In genomic region chr14:47648706-47649630, GRCm38 (mm10) we compare ENCODE assay signal across 8 mouse cellular contexts. TPM values are rescaled to one million over a fixed set of nuclear protein-coding genes. Genes with fewer than 3 reads are reported as not detected.
DNase-seq lines count a peak whose midpoint lies in the region; ATAC-seq and TF ChIP-seq lines count a peak whose summit lies in the region.

No protein-coding gene starts in this region.

- H3K36me3 ChIP-seq in hindbrain, postnatal 0 days (ENCODE audit: insufficient read depth, low read length), result no peaks in the 10 kb centered on the region

- intact Hi-C loops in gastrocnemius, adult 2 months (cut with DNase I), result no loop called here

- no peaks in the 10 kb centered on the region for H3K9me3 ChIP-seq in hindbrain, postnatal 0 days (ENCODE audit: low read length)

- H3K27me3 ChIP-seq in hindbrain, postnatal 0 days (ENCODE audit: insufficient read depth, low read length), result no peaks in the 10 kb centered on the region

- H3K9ac ChIP-seq in hindbrain, postnatal 0 days (replicated peaks; ENCODE audit: low read length), result peak overlapping the region; percentile 98

- H3K27ac ChIP-seq in gastrocnemius, adult 2 months, result peak overlapping the region; percentile 98
- peak overlapping the region; percentile 88 for H3K27ac ChIP-seq in hindbrain, postnatal 0 days

- peak overlapping the region; percentile 79 for H3K4me2 ChIP-seq in hindbrain, postnatal 0 days (ENCODE audit: low read depth, low read length)

- ATAC-seq in hindbrain, postnatal 0 days, result peak; percentile 94
- ATAC-seq in megakaryocyte, adult 5-6 weeks (ENCODE audit: poor library complexity, severe bottlenecking), result peak; percentile 79

- DNase-seq in T-cell, adult 2 months (ENCODE audit: low spot score), result peak; percentile 39
- DNase-seq in cerebellum, postnatal 4 days (ENCODE audit: low spot score in 2 of 2), result peak; percentile 40 to 67
- DNase-seq in gastrocnemius, adult 2 months, result peak; percentile 92
- DNase-seq in hindbrain, postnatal 0 days (ENCODE audit: low spot score), result peak; percentile 87
- DNase-seq in left cerebral cortex, adult 8-10 months (ENCODE audit: low spot score in 2 of 2), result peak; percentile 68 to 79
- DNase-seq in right cerebral cortex, adult 2 months (ENCODE audit: low spot score in 2 of 2), result peak; percentile 73 to 79
- peak; percentile 33 for DNase-seq in urinary bladder, postnatal 10 days (ENCODE audit: low spot score)

- H3K4me3 ChIP-seq in gastrocnemius, adult 2 months, result peak overlapping the region; percentile 97
- peak overlapping the region; percentile 96 for H3K4me3 ChIP-seq in hindbrain, postnatal 0 days (ENCODE audit: low read length)

- H3K4me1 ChIP-seq in hindbrain, postnatal 0 days (ENCODE audit: insufficient read depth, low read length), result peaks cover 6% of the 10 kb centered on the region; the same call in 1 of the 2 replicates

- WGBS in hindbrain, postnatal 0 days, result 1% methylated on average over 59 of the region's 82 CpGs

- TF ChIP-seq CTCF in gastrocnemius, adult 2 months (IDR thresholded peaks at IDR 0.05), result no peak
- no peak for TF ChIP-seq CTCF in hindbrain, postnatal 0 days (IDR thresholded peaks at IDR 0.05; ENCODE audit: low read depth)

RNA-seq across cellular contexts. Expression of gene Ktn1, which starts 0.7 kb away (rescaled TPM):
- total RNA-seq in gastrocnemius, adult 2 months (2021), result 100 to 1,000 TPM; 198 to 209 TPM
- 23.5 and 27.4 TPM in 2 replicates for total RNA-seq in hindbrain, postnatal 0 days (2014; rRNA removed)
- 66.8 and 73.8 TPM in 2 replicates for polyA plus RNA-seq in hindbrain, postnatal 0 days (2015; fragmentation: Nextera tagmentation; extraction: Ambion mirVana)
- total RNA-seq in left cerebral cortex, adult 8-10 months (2022), result 10 to 100 TPM; 81.6 to 87.6 (median 86.2) TPM
- 26.1 and 28.6 TPM in 2 replicates for total RNA-seq in megakaryocyte, adult 5-6 weeks (2015)
- total RNA-seq in megakaryocyte, adult 5-6 weeks (2017), result 23.0 and 23.2 TPM in 2 replicates

Comparison
In these comparisons a context has a peak if more than half of its experiments do, and no peak if none do; other contexts are left out.
1. Peak in every context shown above with its lines: DNase-seq, ATAC-seq, H3K4me3 ChIP-seq and H3K27ac ChIP-seq.
2. DNase-seq: peak in every context shown above with its lines; median percentile 92 in gastrocnemius, adult 2 months; 87 in hindbrain, postnatal 0 days; 76 in right cerebral cortex, adult 2 months; 74 in left cerebral cortex, adult 8-10 months; 54 in cerebellum, postnatal 4 days; 39 in T-cell, adult 2 months; 33 in urinary bladder, postnatal 10 days.